Mouse (Mus musculus): Measurements from ENCODE around the gene Fry. TPM values are rescaled to one million over a fixed set of nuclear protein-coding genes. Genes with fewer than 3 reads are reported as not detected.

Gene Fry
- total and polyA plus RNA-seq, 2 experiments from 2014 or later: 62.6 to 129 TPM

- H3K9me3 ChIP-seq (ENCODE audit: low read length): no peaks in the 10 kb centered on the region
- no peak overlapping the region for H3K27ac ChIP-seq (ENCODE audit: low read depth, low read length)
- no peak overlapping the region for H3K4me3 ChIP-seq (ENCODE audit: low read depth, low read length)
- no peak overlapping the region for H3K4me2 ChIP-seq (ENCODE audit: low read depth, low read length, poor library complexity, severe bottlenecking)
- peak; percentile 30 for TF ChIP-seq CTCF (IDR thresholded peaks at IDR 0.05)
- WGBS: 87% methylated on average over 6 of the region's 6 CpGs
- no peaks in the 10 kb centered on the region for H3K27me3 ChIP-seq (ENCODE audit: insufficient read depth, low read length)
- no peak overlapping the region for H3K9ac ChIP-seq (replicated peaks; ENCODE audit: low read length, poor library complexity, severe bottlenecking)
- ATAC-seq (ENCODE audit: low FRiP score): no peak
- no peak for DNase-seq (ENCODE audit: low spot score)
- H3K36me3 ChIP-seq (ENCODE audit: insufficient read depth, low read length): no peaks in the 10 kb centered on the region
- no peaks in the 10 kb centered on the region for H3K4me1 ChIP-seq (ENCODE audit: insufficient read depth, low read length)
Observed at GRCm38 (mm10) chr5:150206749-150207148, 88.3 kb downstream of the Fry start.

GRCm38 (mm10) chr5:150207596-150207995, 89.2 kb downstream of the Fry start:
- no peak for DNase-seq (ENCODE audit: low spot score)
- Histone ChIP-seq H3K36me3 (ENCODE audit: insufficient read depth, low read length) (no peaks in the 10 kb centered on the region), H3K9ac (replicated peaks; ENCODE audit: low read length, poor library complexity, severe bottlenecking) (no peak overlapping the region), H3K27ac (ENCODE audit: low read depth, low read length) (no peak overlapping the region), H3K4me1 (ENCODE audit: insufficient read depth, low read length) (no peaks in the 10 kb centered on the region), H3K4me3 (ENCODE audit: low read depth, low read length) (peak overlapping the region; percentile 8; the same call in 1 of the 2 replicates), H3K4me2 (ENCODE audit: low read depth, low read length, poor library complexity, severe bottlenecking) (peak overlapping the region; percentile 20; the same call in 1 of the 2 replicates), H3K27me3 (ENCODE audit: insufficient read depth, low read length) (no peaks in the 10 kb centered on the region), H3K9me3 (ENCODE audit: low read length) (no peaks in the 10 kb centered on the region)
- TF ChIP-seq CTCF (IDR thresholded peaks at IDR 0.05): no peak
- WGBS: 39% methylated on average over 18 of the region's 18 CpGs
- no peak for ATAC-seq (ENCODE audit: low FRiP score)

- TF ChIP-seq CTCF (IDR thresholded peaks at IDR 0.05): no peak
- Histone ChIP-seq H3K4me1 (ENCODE audit: insufficient read depth, low read length) (no peaks in the 10 kb centered on the region), H3K4me2 (ENCODE audit: low read depth, low read length, poor library complexity, severe bottlenecking) (0 out of 2 replicates have a peak overlapping the region, but pooled peaks have one; percentile 20), H3K27ac (ENCODE audit: low read depth, low read length) (no peak overlapping the region), H3K27me3 (ENCODE audit: insufficient read depth, low read length) (no peaks in the 10 kb centered on the region), H3K4me3 (ENCODE audit: low read depth, low read length) (peak overlapping the region; percentile 8; the same call in 1 of the 2 replicates), H3K9ac (replicated peaks; ENCODE audit: low read length, poor library complexity, severe bottlenecking) (no peak overlapping the region), H3K36me3 (ENCODE audit: insufficient read depth, low read length) (no peaks in the 10 kb centered on the region), H3K9me3 (ENCODE audit: low read length) (no peaks in the 10 kb centered on the region)
- no peak for ATAC-seq (ENCODE audit: low FRiP score)
- 26% methylated on average over 7 of the region's 7 CpGs for WGBS
- DNase-seq (ENCODE audit: low spot score): no peak
Observed at GRCm38 (mm10) chr5:150208009-150208408, 89.6 kb downstream of the Fry start.

- no peak for TF ChIP-seq CTCF (IDR thresholded peaks at IDR 0.05)
- no peaks in the 10 kb centered on the region for H3K27me3 ChIP-seq (ENCODE audit: insufficient read depth, low read length)
- WGBS: 87% methylated on average over 6 of the region's 6 CpGs
Observed at GRCm38 (mm10) chr5:150214081-150214480, 95.6 kb downstream of the Fry start.

GRCm38 (mm10) chr5:150216066-150216465, 97.6 kb downstream of the Fry start:
- H3K36me3 ChIP-seq (ENCODE audit: insufficient read depth, low read length): no peaks in the 10 kb centered on the region
- DNase-seq (ENCODE audit: low spot score) (no peak), ATAC-seq (ENCODE audit: low FRiP score) (no peak)
- no peaks in the 10 kb centered on the region for H3K9me3 ChIP-seq (ENCODE audit: low read length)
- no peak for TF ChIP-seq CTCF (IDR thresholded peaks at IDR 0.05)
- H3K4me1 ChIP-seq (ENCODE audit: insufficient read depth, low read length): no peaks in the 10 kb centered on the region
- 70% methylated on average over 11 of the region's 11 CpGs for WGBS
- H3K4me3 ChIP-seq (ENCODE audit: low read depth, low read length): no peak overlapping the region
- H3K27me3 ChIP-seq (ENCODE audit: insufficient read depth, low read length): no peaks in the 10 kb centered on the region
- H3K9ac ChIP-seq (replicated peaks; ENCODE audit: low read length, poor library complexity, severe bottlenecking): no peak overlapping the region
- H3K4me2 ChIP-seq (ENCODE audit: low read depth, low read length, poor library complexity, severe bottlenecking): no peak overlapping the region
- no peak overlapping the region for H3K27ac ChIP-seq (ENCODE audit: low read depth, low read length)

More at GRCm38 (mm10) chr5:150214081-150214480, 95.6 kb downstream of the Fry start:
- no peak overlapping the region for H3K27ac ChIP-seq (ENCODE audit: low read depth, low read length)
- H3K4me2 ChIP-seq (ENCODE audit: low read depth, low read length, poor library complexity, severe bottlenecking): no peak overlapping the region
- no peaks in the 10 kb centered on the region for H3K9me3 ChIP-seq (ENCODE audit: low read length)
- no peak overlapping the region for H3K4me3 ChIP-seq (ENCODE audit: low read depth, low read length)
- ATAC-seq (ENCODE audit: low FRiP score) (no peak), DNase-seq (ENCODE audit: low spot score) (no peak)
- H3K9ac ChIP-seq (replicated peaks; ENCODE audit: low read length, poor library complexity, severe bottlenecking): no peak overlapping the region
- no peaks in the 10 kb centered on the region for H3K36me3 ChIP-seq (ENCODE audit: insufficient read depth, low read length)
- no peaks in the 10 kb centered on the region for H3K4me1 ChIP-seq (ENCODE audit: insufficient read depth, low read length)

- Histone ChIP-seq H3K27ac (ENCODE audit: low read depth, low read length) (no peak overlapping the region), H3K36me3 (ENCODE audit: insufficient read depth, low read length) (no peaks in the 10 kb centered on the region), H3K4me1 (ENCODE audit: insufficient read depth, low read length) (no peaks in the 10 kb centered on the region), H3K4me2 (ENCODE audit: low read depth, low read length, poor library complexity, severe bottlenecking) (no peak overlapping the region), H3K9ac (replicated peaks; ENCODE audit: low read length, poor library complexity, severe bottlenecking) (no peak overlapping the region), H3K27me3 (ENCODE audit: insufficient read depth, low read length) (no peaks in the 10 kb centered on the region), H3K9me3 (ENCODE audit: low read length) (no peaks in the 10 kb centered on the region), H3K4me3 (ENCODE audit: low read depth, low read length) (no peak overlapping the region)
- DNase-seq (ENCODE audit: low spot score) (no peak), ATAC-seq (ENCODE audit: low FRiP score) (no peak)
- no peak for TF ChIP-seq CTCF (IDR thresholded peaks at IDR 0.05)
- 89% methylated on average over 8 of the region's 8 CpGs for WGBS
Observed at GRCm38 (mm10) chr5:150219457-150219856, 101.0 kb downstream of the Fry start.

All from midbrain, postnatal 0 days (tissue).